Mouse (Mus musculus): ENCODE data around the gene Tigd2.

DNA sequence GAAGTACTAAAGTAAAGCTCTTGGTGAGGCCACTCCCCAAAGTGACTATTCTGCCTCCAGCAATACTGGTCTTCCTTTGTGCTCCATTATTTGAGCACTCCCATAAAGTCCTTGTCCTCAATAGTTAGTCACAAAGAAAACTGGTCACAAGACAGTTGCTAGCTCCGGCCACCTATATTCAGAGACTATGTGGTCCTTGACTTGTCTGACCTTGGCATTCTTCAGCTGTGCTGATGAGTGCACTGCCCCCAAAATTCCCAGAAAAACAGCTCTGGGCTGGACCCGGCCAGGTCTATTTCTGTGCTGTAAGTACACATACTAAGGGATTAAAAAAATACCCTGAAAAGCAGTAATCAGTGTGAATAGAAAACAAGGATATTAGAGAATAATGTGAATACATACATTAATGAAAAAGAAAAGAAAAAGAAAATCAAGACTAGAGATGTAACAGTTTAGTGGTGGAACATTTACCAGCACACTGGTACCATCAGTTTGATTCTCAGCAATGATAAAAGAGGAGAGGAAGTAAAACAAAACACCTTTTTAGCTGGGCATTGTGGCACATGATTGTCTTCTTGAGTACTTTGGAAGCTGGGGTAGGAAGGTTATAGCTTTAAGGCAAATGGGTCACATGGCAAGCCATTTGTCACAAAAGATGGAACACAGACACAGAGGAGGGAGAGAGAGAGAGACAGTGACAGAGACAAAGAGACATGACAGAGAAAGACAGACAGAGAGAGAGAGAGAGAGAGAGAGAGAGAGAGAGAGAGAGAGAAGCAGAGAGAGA is 12.6 kb upstream of the Tigd2 start:
- TF ChIP-seq CTCF (conservative IDR thresholded peaks at IDR 0.05; ENCODE audit: low read length): no peak
- no peak for TF ChIP-seq POU5F1 (IDR thresholded peaks at IDR 0.05; ENCODE audit: borderline replicate concordance, low read length)

All from E14TG2a.4 (cell line).